Mouse (Mus musculus): ENCODE data around the gene Ankrd27. TPM values are rescaled to one million over a fixed set of nuclear protein-coding genes. Genes with fewer than 3 reads are reported as not detected.

The Ankrd27 gene
- total RNA-seq, 2 experiments from 2014 or later = 13.2 to 38.6 TPM

- no peak for ATAC-seq (replicated peaks; ENCODE audit: low FRiP score, poor library complexity, severe bottlenecking)
These were observed 97.5 kb downstream of the Ankrd27 start for GRCm38 (mm10) chr7:35683409-35684122.

DNA sequence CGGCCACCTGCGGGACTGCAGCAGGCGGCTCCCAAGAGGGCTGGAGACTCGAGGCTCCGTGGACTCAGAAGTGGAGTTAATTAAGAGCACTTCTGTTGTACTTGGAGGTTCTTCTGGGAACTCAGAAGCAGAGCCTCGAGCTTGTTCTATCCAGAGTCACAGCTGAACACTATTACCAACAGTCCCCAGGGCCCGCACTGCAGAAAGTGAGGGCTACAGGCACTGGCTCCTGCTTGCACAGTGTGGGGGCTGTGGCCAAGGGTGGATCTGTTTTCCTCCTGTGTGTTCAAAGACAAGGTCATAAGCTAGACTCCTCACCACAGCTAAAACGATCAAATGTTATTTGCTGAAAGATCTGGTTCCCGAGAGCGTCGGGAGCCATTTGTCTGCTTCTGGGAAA is 100.2 kb downstream of the Ankrd27 start:
- ATAC-seq (replicated peaks; ENCODE audit: low FRiP score, poor library complexity, severe bottlenecking) = no peak

GRCm38 (mm10) chr7:35686756-35687155 is 100.7 kb downstream of the Ankrd27 start:
- ATAC-seq (replicated peaks; ENCODE audit: low FRiP score, poor library complexity, severe bottlenecking) = no peak

DNA sequence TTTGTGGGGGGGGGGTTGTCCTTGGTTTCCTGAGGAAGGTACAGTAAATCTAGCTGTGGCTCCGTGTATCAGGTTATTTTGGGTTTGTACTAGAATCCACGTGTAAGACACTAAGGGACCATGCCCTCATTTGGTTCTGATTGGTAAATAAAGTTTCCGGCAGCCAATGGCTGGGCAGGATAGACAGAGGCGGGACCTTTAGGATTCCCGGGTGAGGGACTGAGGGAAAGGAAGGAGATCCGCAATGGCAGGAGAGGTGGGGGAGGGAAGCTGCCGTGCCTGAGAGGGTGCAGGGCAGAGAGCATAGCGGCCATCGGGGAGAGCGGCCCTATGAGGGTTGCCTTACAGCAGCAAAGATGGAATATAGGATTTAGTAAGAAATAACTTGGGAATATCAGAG is 101.2 kb downstream of the Ankrd27 start:
- no peak for ATAC-seq (replicated peaks; ENCODE audit: low FRiP score, poor library complexity, severe bottlenecking)

DNA sequence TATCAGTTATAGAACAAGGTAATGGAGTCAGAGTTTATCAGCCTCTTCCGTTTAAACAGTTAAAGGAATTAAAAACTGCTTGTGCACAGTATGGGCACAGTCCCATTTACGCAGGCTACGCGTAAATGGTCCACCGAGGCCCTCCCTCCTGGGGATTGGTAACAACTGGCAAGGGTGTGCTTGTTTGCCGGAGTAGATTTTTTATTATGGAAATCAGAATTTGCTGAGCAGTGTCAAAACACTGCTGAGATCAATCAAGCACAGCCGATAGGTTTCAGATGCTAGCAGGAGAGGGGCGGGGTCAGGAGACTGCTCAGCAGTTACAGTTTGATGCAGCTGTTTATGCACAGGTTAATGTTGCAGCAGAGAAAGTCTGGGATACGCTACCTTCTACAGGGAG is 102.2 kb downstream of the Ankrd27 start:
- ATAC-seq (replicated peaks; ENCODE audit: low FRiP score, poor library complexity, severe bottlenecking) = no peak

Other genes with a start within 250 kb of the Ankrd27 start
- 10.5 and 17.6 TPM in 2 replicates for gene Faap24, start 189.4 kb upstream of the Ankrd27 start, total RNA-seq (2015; ENCODE audit: low replicate concordance)
- 14.1 and 16.3 TPM in 2 replicates for gene Faap24, start 189.4 kb upstream of the Ankrd27 start, total RNA-seq (2017; ENCODE audit: low replicate concordance)
- 39.0 and 47.2 TPM in 2 replicates for gene Cep89, start 189.2 kb upstream of the Ankrd27 start, total RNA-seq (2015; ENCODE audit: low replicate concordance)
- gene Cep89, start 189.2 kb upstream of the Ankrd27 start, total RNA-seq (2017; ENCODE audit: low replicate concordance) = 56.1 and 118 TPM in 2 replicates
- not detected in 2 replicates for gene Slc7a9, start 137.4 kb upstream of the Ankrd27 start, total RNA-seq (2015; ENCODE audit: low replicate concordance)
- not detected in 2 replicates for gene Slc7a9, start 137.4 kb upstream of the Ankrd27 start, total RNA-seq (2017; ENCODE audit: low replicate concordance)
- gene Tdrd12, start 48.5 kb upstream of the Ankrd27 start, total RNA-seq (2015; ENCODE audit: low replicate concordance) = 3.4 TPM in 1 of 2 replicates, not detected in the other
- not detected in 2 replicates for gene Tdrd12, start 48.5 kb upstream of the Ankrd27 start, total RNA-seq (2017; ENCODE audit: low replicate concordance)
- 129 and 165 TPM in 2 replicates for gene Nudt19, start 29.9 kb upstream of the Ankrd27 start, total RNA-seq (2015; ENCODE audit: low replicate concordance)
- gene Nudt19, start 29.9 kb upstream of the Ankrd27 start, total RNA-seq (2017; ENCODE audit: low replicate concordance) = 36.3 and 55.8 TPM in 2 replicates
- 0.36 TPM in 1 of 2 replicates, not detected in the other for gene Rgs9bp, start 662 bp upstream of the Ankrd27 start, total RNA-seq (2015; ENCODE audit: low replicate concordance)
- gene Rgs9bp, start 662 bp upstream of the Ankrd27 start, total RNA-seq (2017; ENCODE audit: low replicate concordance) = 0.38 TPM in 1 of 2 replicates, not detected in the other
- gene Pdcd5, start 61.3 kb downstream of the Ankrd27 start, total RNA-seq (2015; ENCODE audit: low replicate concordance) = 75.3 and 96.4 TPM in 2 replicates
- gene Pdcd5, start 61.3 kb downstream of the Ankrd27 start, total RNA-seq (2017; ENCODE audit: low replicate concordance) = 31.2 TPM in 1 of 2 replicates, not detected in the other
- gene Dpy19l3, start 168.2 kb downstream of the Ankrd27 start, total RNA-seq (2015; ENCODE audit: low replicate concordance) = 4.2 and 5.0 TPM in 2 replicates
- gene Dpy19l3, start 168.2 kb downstream of the Ankrd27 start, total RNA-seq (2017; ENCODE audit: low replicate concordance) = 1.0 and 12.7 TPM in 2 replicates
- gene Zfp507, start 216.8 kb downstream of the Ankrd27 start, total RNA-seq (2015; ENCODE audit: low replicate concordance) = 6.8 and 8.8 TPM in 2 replicates
- gene Zfp507, start 216.8 kb downstream of the Ankrd27 start, total RNA-seq (2017; ENCODE audit: low replicate concordance) = 8.1 and 15.9 TPM in 2 replicates

All from erythroid progenitor cell, adult 5-6 weeks (primary cell).